Mouse (Mus musculus) cortical plate, adult 2 months (tissue): Measurements from ENCODE around the gene Sestd1.

Source experiments
- CTCF ChIP-seq: fragments of 200-500 bp; IDR thresholded peaks from 2 replicates; pipeline ENCODE4 v1.5.1; 2011; ENCODE audit warnings: mild to moderate bottlenecking, control low read depth, low read length; ENCODE audit not compliant: insufficient read depth; ENCODE audit errors: extremely low read depth
- POLR2A ChIP-seq: fragments of 200-500 bp; IDR thresholded peaks from 2 replicates; pipeline ENCODE4 v1.6.1; 2011; ENCODE audit warnings: mild to moderate bottlenecking, low read length, control low read depth; ENCODE audit not compliant: insufficient read depth; ENCODE audit errors: extremely low read depth

GRCm38 (mm10) chr2:77203916-77204315 lies 76.5 kb downstream of the Sestd1 start:
- no peak for TF ChIP-seq POLR2A
- TF ChIP-seq CTCF = no peak
